Mouse (Mus musculus): Measurements from ENCODE around the gene Gcdh. TPM values are rescaled to one million over a fixed set of nuclear protein-coding genes. Genes with fewer than 3 reads are reported as not detected.

Gcdh gene
- polyA plus RNA-seq, 1 experiment from 2014 or later, result 18.5 TPM

DNA sequence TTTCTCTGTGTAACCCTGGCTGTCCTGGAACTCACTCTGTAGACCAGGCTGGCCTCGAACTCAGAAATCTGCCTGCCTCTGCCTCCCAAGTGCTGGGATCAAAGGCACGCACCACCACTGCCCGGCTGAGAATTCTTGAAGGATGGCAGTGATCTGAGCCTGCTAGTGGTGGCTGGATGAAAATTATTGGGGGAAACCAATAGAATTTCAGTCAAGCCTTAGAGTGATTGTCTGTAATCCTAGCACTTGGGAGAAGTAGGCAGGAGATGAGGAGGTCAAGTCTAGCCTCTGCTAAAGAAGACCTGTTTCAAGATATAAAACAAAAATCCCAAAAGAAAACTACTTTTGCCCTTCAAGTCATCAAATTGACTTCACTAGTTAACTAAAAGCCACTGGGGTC, 37.3 kb downstream of the Gcdh start:
- H3K9ac ChIP-seq (ENCODE audit: low read length), result no peak overlapping the region
- no peaks in the 10 kb centered on the region for H3K27me3 ChIP-seq (ENCODE audit: control insufficient read depth, insufficient read depth, low read length)
- H3K4me1 ChIP-seq (replicated peaks; ENCODE audit: control insufficient read depth, insufficient read depth), result peaks cover 10% of the 10 kb centered on the region
- H3K4me2 ChIP-seq (replicated peaks; ENCODE audit: low read depth), result no peak overlapping the region
- H3K4me3 ChIP-seq (ENCODE audit: low read depth, low read length), result no peak overlapping the region
- TF ChIP-seq EP300 (optimal IDR thresholded peaks at IDR 0.05), result no peak
- no peak for TF ChIP-seq CTCF (IDR thresholded peaks at IDR 0.05; ENCODE audit: low read depth)
- no peaks in the 10 kb centered on the region; the same call in 1 of the 2 replicates for H3K36me3 ChIP-seq (ENCODE audit: control insufficient read depth, insufficient read depth, low read length)
- H3K27ac ChIP-seq (replicated peaks), result no peak overlapping the region
- H3K9me3 ChIP-seq (ENCODE audit: control insufficient read depth, low read length), result no peaks in the 10 kb centered on the region
- DNase-seq (ENCODE audit: low spot score), result no peak
- peak; percentile 7 for ATAC-seq (ENCODE audit: low FRiP score, low TSS enrichment)
- WGBS, result 89% methylated on average over 3 of the region's 3 CpGs

DNA sequence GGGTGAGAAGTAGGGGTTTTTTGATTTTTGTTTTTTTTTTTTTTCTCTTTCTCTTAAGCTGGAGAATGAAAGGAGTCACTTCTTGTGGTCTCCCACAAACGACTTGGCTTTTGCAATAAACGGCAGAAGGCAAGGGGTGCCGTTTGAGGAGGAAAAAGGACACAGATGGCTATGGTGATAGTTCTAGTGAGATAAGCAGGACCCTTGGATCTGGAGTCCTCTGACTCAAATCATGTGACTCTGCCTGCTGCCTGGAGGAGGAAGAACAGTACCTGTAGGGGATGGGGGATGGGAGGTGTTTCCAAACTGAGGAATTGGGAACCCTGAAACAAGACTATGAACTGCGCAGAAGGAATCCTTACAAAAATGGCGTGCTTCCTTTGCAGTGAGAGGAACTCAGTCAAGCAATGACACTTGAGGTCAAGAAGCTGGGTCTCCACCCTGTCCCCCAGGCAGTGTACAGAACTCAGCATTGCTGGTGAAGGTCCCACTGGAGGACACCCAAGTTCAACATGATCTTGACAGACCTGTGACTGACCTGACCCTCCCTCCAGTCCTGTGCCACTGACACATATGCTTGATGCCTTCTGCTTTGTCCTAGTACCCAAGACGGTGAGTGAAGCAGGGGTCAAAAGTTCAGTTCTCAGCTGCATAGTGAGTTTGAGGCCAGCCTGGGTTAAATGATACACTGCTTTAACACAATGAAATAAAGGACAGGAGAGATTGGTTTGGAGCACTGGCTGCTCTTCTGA, 45.9 kb downstream of the Gcdh start:
- TF ChIP-seq CTCF (IDR thresholded peaks at IDR 0.05; ENCODE audit: low read depth) (no peak), EP300 (optimal IDR thresholded peaks at IDR 0.05) (no peak)
- 40% methylated on average over 6 of the region's 6 CpGs for WGBS
- peaks cover 7% of the 10 kb centered on the region; the same call in 1 of the 2 replicates for H3K4me1 ChIP-seq (replicated peaks; ENCODE audit: control insufficient read depth, insufficient read depth)
- peaks cover 17% of the 10 kb centered on the region for H3K36me3 ChIP-seq (ENCODE audit: control insufficient read depth, insufficient read depth, low read length)
- H3K9me3 ChIP-seq (ENCODE audit: control insufficient read depth, low read length), result no peaks in the 10 kb centered on the region
- DNase-seq (ENCODE audit: low spot score) (no peak), ATAC-seq (ENCODE audit: low FRiP score, low TSS enrichment) (no peak)
- no peaks in the 10 kb centered on the region for H3K27me3 ChIP-seq (ENCODE audit: control insufficient read depth, insufficient read depth, low read length)
- peak overlapping the region; percentile 75; the same call in 1 of the 2 replicates for H3K9ac ChIP-seq (ENCODE audit: low read length)
- H3K4me2 ChIP-seq (replicated peaks; ENCODE audit: low read depth), result peak overlapping the region; percentile 74
- H3K4me3 ChIP-seq (ENCODE audit: low read depth, low read length), result peak overlapping the region; percentile 53; the same call in 1 of the 2 replicates
- H3K27ac ChIP-seq (replicated peaks), result peak overlapping the region; percentile 78; the same call in 1 of the 2 replicates

DNA sequence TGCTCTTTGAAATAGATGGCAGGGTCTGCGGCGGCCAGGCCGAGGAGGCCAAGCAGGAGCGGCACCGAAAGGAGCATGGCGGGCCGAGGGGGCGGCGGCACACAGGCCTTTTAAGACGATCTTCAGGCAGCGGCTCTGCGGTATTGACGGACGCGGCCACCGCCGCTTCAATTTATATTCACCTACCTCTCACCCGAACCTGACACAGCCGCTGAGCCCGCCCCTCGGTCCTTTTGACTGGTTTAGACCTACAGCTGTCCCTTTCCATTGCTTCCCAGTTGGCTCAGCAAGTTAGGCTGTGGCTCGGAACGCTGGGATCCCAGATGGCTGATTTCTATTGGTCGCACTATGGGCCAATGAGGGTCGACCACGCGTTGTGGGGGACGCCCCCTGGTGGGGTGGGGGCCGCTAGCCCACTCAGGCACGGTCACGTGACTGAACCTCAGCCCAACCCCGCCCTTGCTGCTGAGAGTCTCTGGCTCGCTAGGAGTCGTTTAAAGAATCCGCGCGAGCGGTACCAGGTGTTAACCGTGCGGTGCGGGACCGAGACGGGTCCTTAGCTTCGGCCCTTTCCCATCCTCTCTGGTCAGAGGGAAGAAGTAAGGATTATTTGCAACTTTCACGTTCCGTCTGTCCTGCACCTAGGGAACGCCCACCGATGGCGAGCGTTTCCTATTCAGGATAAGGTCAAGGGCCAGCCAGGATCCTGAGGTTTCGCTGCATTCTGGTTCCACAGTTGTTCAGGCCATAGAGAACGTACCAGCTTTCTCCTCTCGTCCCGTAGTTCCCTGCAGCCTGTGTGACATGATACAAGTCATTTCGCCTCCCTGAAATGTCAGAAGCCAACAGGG, 46.8 kb downstream of the Gcdh start, which contains the start of gene Calr:
Gene Calr (minus strand): TSS at position 213 of the 851 bp plus-strand sequence.
- peak; percentile 99 for ATAC-seq (ENCODE audit: low FRiP score, low TSS enrichment)
- TF ChIP-seq EP300 (optimal IDR thresholded peaks at IDR 0.05) (no peak), CTCF (IDR thresholded peaks at IDR 0.05; ENCODE audit: low read depth) (peak; percentile 37)
- Histone ChIP-seq H3K4me1 (replicated peaks; ENCODE audit: control insufficient read depth, insufficient read depth) (peaks cover 7% of the 10 kb centered on the region; the same call in 1 of the 2 replicates), H3K4me3 (ENCODE audit: low read depth, low read length) (peak within 1 kb of the TSS; percentile 85), H3K27ac (replicated peaks) (peak within 1 kb of the TSS; percentile 85), H3K36me3 (ENCODE audit: control insufficient read depth, insufficient read depth, low read length) (peaks cover 23% of the 10 kb centered on the region), H3K4me2 (replicated peaks; ENCODE audit: low read depth) (peak within 1 kb of the TSS; percentile 91), H3K27me3 (ENCODE audit: control insufficient read depth, insufficient read depth, low read length) (no peaks in the 10 kb centered on the region), H3K9ac (ENCODE audit: low read length) (peak within 1 kb of the TSS; percentile 89), H3K9me3 (ENCODE audit: control insufficient read depth, low read length) (no peaks in the 10 kb centered on the region)
- DNase-seq (ENCODE audit: low spot score), result peak; percentile 100
- WGBS, result under 1% methylated on average over 54 of the region's 55 CpGs

DNA sequence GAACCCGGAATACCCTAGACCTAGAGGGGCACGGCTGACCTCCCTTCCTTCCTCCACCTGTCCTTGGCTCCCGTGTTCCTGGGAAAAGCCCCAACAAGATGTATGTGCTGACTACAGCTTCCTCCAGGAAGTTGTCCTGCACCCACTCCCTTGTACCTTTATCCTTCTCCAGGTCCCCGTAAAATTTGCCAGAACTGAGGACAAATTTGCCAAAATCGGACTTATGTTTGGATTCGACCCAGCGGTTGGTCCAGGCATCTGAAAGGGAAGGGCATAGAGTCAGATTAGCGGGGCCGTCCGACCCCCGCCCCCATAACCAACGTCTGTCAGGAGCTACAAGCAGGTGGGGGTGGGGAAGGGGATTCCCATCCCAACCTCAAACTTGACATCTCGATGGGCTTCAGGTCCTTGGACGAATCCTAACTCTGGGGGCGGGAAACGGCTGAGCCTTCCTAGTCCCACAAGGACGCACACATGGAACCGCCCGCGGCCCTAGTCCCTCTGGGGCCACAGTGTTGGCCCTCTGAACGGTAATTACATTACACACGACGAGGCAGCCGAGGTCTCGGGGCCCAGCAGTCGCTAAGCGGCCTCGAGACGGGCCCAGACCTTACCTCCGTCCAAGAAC, 47.5 kb downstream of the Gcdh start:
- ATAC-seq (ENCODE audit: low FRiP score, low TSS enrichment), result peak; percentile 17; the same call in 1 of the 2 replicates
- Histone ChIP-seq H3K27ac (replicated peaks) (peak overlapping the region; percentile 85), H3K9me3 (ENCODE audit: control insufficient read depth, low read length) (no peaks in the 10 kb centered on the region), H3K9ac (ENCODE audit: low read length) (peak overlapping the region; percentile 89), H3K36me3 (ENCODE audit: control insufficient read depth, insufficient read depth, low read length) (peaks cover 26% of the 10 kb centered on the region), H3K4me3 (ENCODE audit: low read depth, low read length) (peak overlapping the region; percentile 85), H3K4me1 (replicated peaks; ENCODE audit: control insufficient read depth, insufficient read depth) (peaks cover 7% of the 10 kb centered on the region; the same call in 1 of the 2 replicates), H3K4me2 (replicated peaks; ENCODE audit: low read depth) (peak overlapping the region; percentile 91), H3K27me3 (ENCODE audit: control insufficient read depth, insufficient read depth, low read length) (no peaks in the 10 kb centered on the region)
- DNase-seq (ENCODE audit: low spot score), result no peak
- no peak for TF ChIP-seq CTCF (IDR thresholded peaks at IDR 0.05; ENCODE audit: low read depth)
- WGBS, result under 1% methylated on average over 30 of the region's 30 CpGs

DNA sequence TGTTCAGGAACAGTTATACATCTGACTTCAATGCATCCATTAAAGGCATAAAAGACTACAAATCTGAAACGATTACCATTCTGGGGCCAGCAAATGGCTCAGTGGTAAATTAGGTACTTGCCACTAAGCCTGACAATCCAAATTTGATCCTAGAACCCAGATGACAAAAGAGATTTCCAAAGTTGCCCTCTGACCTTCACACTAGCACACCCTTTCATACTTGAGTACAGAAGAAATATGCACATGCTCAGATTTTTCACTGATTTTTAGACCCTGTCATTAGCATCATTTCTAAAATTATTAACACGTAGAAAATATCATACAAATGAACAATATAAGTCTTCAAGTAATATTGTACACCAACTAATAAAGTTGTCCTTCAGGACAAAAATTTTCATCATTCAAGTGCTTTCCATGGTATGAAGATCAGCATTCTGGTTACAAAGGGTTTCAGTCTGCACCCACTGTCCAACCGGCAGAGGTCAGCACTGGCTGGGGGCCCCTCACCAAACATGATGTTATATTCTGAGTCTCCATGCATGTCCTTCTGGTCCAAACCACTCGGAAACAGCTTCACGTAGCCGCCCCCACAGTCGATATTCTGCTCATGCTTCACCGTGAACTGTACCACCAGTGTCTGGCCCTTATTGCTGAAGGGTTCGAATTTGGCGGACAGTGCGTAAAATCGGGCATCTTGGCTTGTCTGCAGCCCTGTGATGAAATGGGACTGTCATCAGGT, 48.2 kb downstream of the Gcdh start:
- peak overlapping the region; percentile 85 for H3K4me3 ChIP-seq (ENCODE audit: low read depth, low read length)
- H3K9me3 ChIP-seq (ENCODE audit: control insufficient read depth, low read length), result no peaks in the 10 kb centered on the region
- H3K36me3 ChIP-seq (ENCODE audit: control insufficient read depth, insufficient read depth, low read length), result peaks cover 26% of the 10 kb centered on the region
- H3K9ac ChIP-seq (ENCODE audit: low read length), result peak overlapping the region; percentile 89
- TF ChIP-seq CTCF (IDR thresholded peaks at IDR 0.05; ENCODE audit: low read depth) (peak; percentile 73), EP300 (optimal IDR thresholded peaks at IDR 0.05) (no peak)
- H3K4me2 ChIP-seq (replicated peaks; ENCODE audit: low read depth), result peak overlapping the region; percentile 91
- WGBS, result 10% methylated on average over 12 of the region's 12 CpGs
- ATAC-seq (ENCODE audit: low FRiP score, low TSS enrichment), result no peak
- peak overlapping the region; percentile 85 for H3K27ac ChIP-seq (replicated peaks)
- no peaks in the 10 kb centered on the region for H3K27me3 ChIP-seq (ENCODE audit: control insufficient read depth, insufficient read depth, low read length)
- peak; percentile 57 for DNase-seq (ENCODE audit: low spot score)
- H3K4me1 ChIP-seq (replicated peaks; ENCODE audit: control insufficient read depth, insufficient read depth), result peaks cover 7% of the 10 kb centered on the region; the same call in 1 of the 2 replicates
